Mouse (Mus musculus): ENCODE results near the gene Spag9.

DNA sequence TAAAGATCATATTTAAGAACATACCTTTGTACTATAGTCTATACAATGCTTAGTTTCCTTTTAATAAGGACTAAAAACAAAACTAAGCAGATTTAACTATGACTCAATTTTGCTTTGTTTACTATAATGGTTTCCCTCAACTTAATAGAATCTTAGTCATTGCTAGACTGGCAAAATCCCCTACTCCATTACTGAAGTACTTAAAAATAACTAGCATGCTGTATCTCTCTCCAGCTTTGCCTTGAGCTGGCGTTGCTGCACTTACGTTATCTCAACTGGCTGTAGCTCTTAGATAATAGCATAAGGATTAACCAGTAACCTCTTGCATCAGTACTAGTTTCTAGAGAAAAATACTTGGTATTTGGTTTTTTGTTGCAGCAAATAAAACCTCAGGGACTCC, 117.9 kb downstream of the Spag9 start:
- TF ChIP-seq CTCF (IDR thresholded peaks at IDR 0.05; ENCODE audit: control insufficient read depth, insufficient read depth, insufficient read length) (no peak), MAX (IDR thresholded peaks at IDR 0.05) (no peak), USF1 (IDR thresholded peaks at IDR 0.05; ENCODE audit: low read depth) (no peak), CEBPB (IDR thresholded peaks at IDR 0.05; ENCODE audit: low read depth) (no peak), MYOD1 (IDR thresholded peaks at IDR 0.05; ENCODE audit: control insufficient read depth, insufficient read length, low read depth) (no peak), MYOG (IDR thresholded peaks at IDR 0.05; ENCODE audit: control insufficient read depth, extremely low read depth, insufficient read length) (no peak)
